Mouse (Mus musculus) stomach, embryonic 16.5 days (tissue): ENCODE data around the gene BC049762. TPM values are rescaled to one million over a fixed set of nuclear protein-coding genes. Genes with fewer than 3 reads are reported as not detected.
A peak's percentile ranks its signal among the peaks of the same experiment; 100 is the strongest.

Experiments
- ATAC-seq: fragments of 200-750 bp; cut with Nextera tagmentation; 2 replicates; pipeline ENCODE4 v1.8.0; 2017; ENCODE audit warnings: moderate number of reproducible peaks, moderate TSS enrichment; ENCODE audit not compliant: insufficient read depth, low FRiP score
- H3K27ac ChIP-seq: fragments of 300-500 bp; sonication (generic); 2 replicates; pipeline ENCODE4 v1.5.1; 2014; ENCODE audit warnings: low read length
- H3K27me3 ChIP-seq: fragments of 300-500 bp; sonication (generic); 2 replicates; pipeline ENCODE4 v1.6.1; 2014; ENCODE audit warnings: low read length, control low read depth, mixed read lengths; ENCODE audit not compliant: control insufficient read depth, insufficient read depth
- H3K36me3 ChIP-seq: fragments of 300-500 bp; sonication (generic); 2 replicates; pipeline ENCODE4 v1.6.1; 2014; ENCODE audit warnings: low read length; ENCODE audit not compliant: control insufficient read depth, insufficient read depth
- H3K4me1 ChIP-seq: fragments of 300-500 bp; sonication (generic); 2 replicates; pipeline ENCODE4 v1.6.1; 2014; ENCODE audit warnings: low read length, control low read depth, mixed read lengths; ENCODE audit not compliant: control insufficient read depth, insufficient read depth
- H3K4me2 ChIP-seq: fragments of 300-500 bp; sonication (generic); 2 replicates; pipeline ENCODE4 v1.6.1; 2014; ENCODE audit warnings: low read depth, low read length, mixed read lengths
- H3K4me3 ChIP-seq: fragments of 300-500 bp; sonication (generic); replicated peaks from 2 replicates; pipeline ENCODE4 v1.5.1; 2014; ENCODE audit warnings: mild to moderate bottlenecking, low read length
- H3K9ac ChIP-seq: fragments of 300-500 bp; sonication (generic); 2 replicates; pipeline ENCODE4 v1.6.1; 2014; ENCODE audit warnings: low read length
- H3K9me3 ChIP-seq: fragments of 300-500 bp; sonication (generic); replicated peaks from 2 replicates; pipeline ENCODE4 v1.6.1; 2016; ENCODE audit warnings: low read length, control low read depth; ENCODE audit not compliant: control insufficient read depth
- WGBS: fragments of 180-500 bp; shearing (Covaris S2); extraction: QIAGEN DNeasy Blood & Tissue Kit; methylation state at CpG from one replicate; pipeline ENCODE4 v1.1.7; 2014; 5-methylcytosine and 5-hydroxymethylcytosine counted together
- polyA plus RNA-seq: library from polyadenylated mRNA; unstranded; fragments of >200 nt; fragmentation: Nextera tagmentation; extraction: Ambion mirVana; gene quantifications from 2 replicates; pipeline ENCODE4 v1.2.1, GENCODE M21; 2015

Gene BC049762
- 0.36 TPM in 1 of 2 replicates, not detected in the other for polyA plus RNA-seq

DNA sequence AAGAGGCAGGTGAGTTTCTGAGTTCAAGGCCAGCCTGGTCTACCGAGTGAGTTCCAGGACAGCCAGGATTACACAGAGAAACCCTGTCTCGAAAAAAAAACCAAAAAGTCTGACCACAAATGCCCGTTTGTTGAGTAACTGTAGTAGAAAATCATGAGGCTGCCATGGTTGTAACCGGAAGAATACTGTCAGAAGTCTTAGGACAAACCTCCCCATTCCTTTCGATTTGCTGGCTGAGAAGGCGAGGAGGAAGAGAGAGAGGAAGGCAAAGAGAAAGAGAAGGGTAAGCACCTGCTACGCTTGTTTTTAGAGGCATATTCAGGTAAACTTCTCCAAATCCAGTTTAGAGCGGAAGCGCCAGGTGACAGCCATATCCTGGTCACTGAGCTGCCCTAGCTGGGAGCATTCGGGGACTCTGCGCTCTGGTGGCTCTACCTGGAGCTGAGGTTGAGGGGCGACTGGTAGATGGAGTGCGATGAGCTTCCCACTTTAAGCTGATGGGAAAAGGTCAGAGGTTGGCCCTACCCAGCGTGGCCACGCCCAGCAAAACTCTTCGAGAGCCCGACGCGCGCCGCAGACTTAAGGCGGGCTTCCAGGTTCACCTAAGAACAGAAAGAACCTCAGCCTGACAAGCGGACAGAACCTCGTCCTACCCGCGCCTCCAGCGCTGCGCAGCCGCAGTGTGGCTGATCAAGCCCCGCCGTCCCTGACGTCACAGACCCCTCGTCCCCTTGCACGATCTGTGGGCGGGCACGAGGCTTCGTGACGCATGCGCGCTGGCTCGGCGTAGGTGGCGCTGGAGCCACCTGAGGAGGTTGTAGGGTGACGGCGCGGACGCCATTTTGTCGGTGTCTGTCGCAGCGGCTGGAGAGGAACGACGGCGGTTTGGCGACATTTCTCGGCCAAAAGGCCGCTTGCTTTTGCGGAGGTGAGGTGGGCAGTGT is at the start of gene BC049762:
BC049762 (minus strand) TSS at position 705 of the 944 bp plus-strand sequence.
- WGBS = 7% methylated on average over 57 of the region's 57 CpGs
- peak within 1 kb of the TSS; percentile 94 for H3K27ac ChIP-seq
- H3K9ac ChIP-seq = peak within 1 kb of the TSS; percentile 99
- peak within 1 kb of the TSS; percentile 96 for H3K4me3 ChIP-seq
- no peaks in the 10 kb centered on the region for H3K36me3 ChIP-seq
- H3K27me3 ChIP-seq = no peaks in the 10 kb centered on the region
- no peaks in the 10 kb centered on the region for H3K9me3 ChIP-seq
- H3K4me2 ChIP-seq = peak within 1 kb of the TSS; percentile 94
- ATAC-seq = peak; percentile 98
- peaks cover 14% of the 10 kb centered on the region for H3K4me1 ChIP-seq

DNA sequence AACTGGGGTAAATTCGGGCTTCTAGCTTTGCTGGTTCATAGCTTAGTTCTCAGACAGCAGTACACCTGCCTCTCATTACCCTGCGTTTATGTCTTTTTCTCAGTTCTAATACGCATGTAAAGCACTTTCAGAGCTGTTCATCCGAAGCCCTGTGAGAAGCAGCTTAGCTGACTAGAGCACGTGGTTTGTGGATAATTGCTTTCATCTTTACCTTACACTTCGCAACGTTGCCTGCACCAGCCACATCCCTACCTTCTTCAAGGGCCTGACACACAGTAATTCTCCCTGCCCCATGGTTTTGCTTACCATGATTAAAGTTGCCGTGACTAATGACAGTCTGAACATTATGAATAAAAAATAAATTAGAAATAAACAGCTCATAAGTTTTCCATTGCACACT is 49.0 kb upstream of the BC049762 start:
- Histone ChIP-seq H3K4me2 (no peak overlapping the region), H3K36me3 (no peaks in the 10 kb centered on the region), H3K9me3 (no peaks in the 10 kb centered on the region), H3K9ac (no peak overlapping the region), H3K4me3 (no peak overlapping the region), H3K27me3 (no peaks in the 10 kb centered on the region), H3K4me1 (no peaks in the 10 kb centered on the region), H3K27ac (no peak overlapping the region)
- no peak for ATAC-seq
- WGBS = 81% methylated on average over 8 of the region's 8 CpGs

DNA sequence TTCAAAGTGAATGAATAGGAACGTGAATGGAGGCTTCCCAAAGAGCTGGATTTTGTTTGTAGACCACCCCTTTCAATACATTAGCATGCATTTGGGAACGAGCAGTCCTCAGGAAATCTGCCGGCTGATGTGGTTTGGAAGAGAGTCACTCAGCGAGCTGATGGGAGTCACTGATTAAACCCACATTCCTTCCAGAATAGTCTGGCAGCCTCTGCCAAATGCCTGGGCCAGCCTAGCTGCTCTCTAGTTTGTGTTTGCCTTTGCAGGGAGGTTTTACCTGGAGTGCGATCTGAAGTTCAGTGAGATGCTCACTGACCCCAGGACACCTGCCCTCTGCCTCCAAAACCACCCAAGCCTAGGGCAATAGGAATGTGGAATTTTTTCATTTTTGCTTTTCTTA is 45.5 kb upstream of the BC049762 start:
- Histone ChIP-seq H3K4me3 (no peak overlapping the region), H3K27me3 (no peaks in the 10 kb centered on the region), H3K9me3 (no peaks in the 10 kb centered on the region), H3K9ac (no peak overlapping the region), H3K4me1 (no peaks in the 10 kb centered on the region), H3K27ac (no peak overlapping the region), H3K4me2 (no peak overlapping the region), H3K36me3 (no peaks in the 10 kb centered on the region)
- no peak for ATAC-seq
- 54% methylated on average over 5 of the region's 5 CpGs for WGBS

DNA sequence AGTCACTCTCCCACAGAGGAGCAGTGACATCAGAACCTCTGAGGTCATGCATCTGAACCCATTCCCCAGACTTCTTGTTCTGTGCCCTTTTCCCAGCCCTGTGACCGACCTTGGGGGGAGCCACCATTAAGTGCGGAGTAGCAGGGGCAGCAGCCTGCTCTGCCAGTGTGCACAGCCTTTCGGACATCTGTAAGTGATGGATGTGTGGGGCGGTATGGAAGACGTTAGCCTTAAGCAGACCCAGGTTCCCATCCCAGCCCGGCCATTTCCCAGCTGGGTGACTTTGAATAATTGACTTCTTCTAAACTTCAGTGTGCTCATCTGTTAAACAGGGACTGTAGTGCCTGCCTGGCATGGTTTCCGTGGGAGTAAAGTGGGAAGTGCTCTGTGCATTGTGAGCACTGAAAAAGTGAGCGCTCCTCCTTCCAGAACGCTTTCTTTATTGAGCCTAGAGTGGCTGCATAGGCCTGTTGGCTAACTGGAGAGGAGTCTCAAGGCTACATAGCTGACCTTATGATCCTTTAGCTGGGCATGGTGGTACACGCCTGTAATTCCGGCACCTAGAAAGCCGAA is 41.2 kb upstream of the BC049762 start:
- ATAC-seq = no peak

DNA sequence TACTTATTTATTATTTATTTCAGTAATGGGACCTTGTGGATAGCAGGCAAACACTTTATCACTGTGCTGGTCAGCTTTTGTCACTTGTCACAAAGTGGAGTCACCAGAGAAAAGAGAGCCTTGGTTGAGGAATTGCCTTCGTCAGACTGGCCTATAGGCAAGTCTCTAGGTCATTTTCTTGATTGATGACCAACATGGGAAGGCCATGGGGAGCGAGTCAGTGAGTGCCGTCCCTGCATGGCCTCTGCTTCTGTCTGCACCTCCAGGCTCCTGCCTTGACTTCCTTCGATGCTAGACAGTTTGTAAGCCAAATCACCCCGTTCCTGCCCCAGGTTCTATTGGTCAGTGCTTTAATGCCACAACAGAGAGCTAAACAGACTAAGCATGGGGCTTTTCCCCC is 39.5 kb upstream of the BC049762 start:
- Histone ChIP-seq H3K4me3 (no peak overlapping the region), H3K4me1 (no peaks in the 10 kb centered on the region), H3K36me3 (no peaks in the 10 kb centered on the region), H3K4me2 (no peak overlapping the region), H3K27ac (no peak overlapping the region), H3K9ac (no peak overlapping the region), H3K9me3 (no peaks in the 10 kb centered on the region), H3K27me3 (no peaks in the 10 kb centered on the region)
- 72% methylated on average over 5 of the region's 5 CpGs for WGBS
- ATAC-seq = no peak

More for the DNA sequence above, 41.2 kb upstream of the BC049762 start:
- Histone ChIP-seq H3K27me3 (no peaks in the 10 kb centered on the region), H3K9ac (no peak overlapping the region), H3K4me1 (no peaks in the 10 kb centered on the region), H3K36me3 (no peaks in the 10 kb centered on the region), H3K4me3 (no peak overlapping the region), H3K4me2 (no peak overlapping the region), H3K9me3 (no peaks in the 10 kb centered on the region), H3K27ac (no peak overlapping the region)
- 53% methylated on average over 12 of the region's 12 CpGs for WGBS

DNA sequence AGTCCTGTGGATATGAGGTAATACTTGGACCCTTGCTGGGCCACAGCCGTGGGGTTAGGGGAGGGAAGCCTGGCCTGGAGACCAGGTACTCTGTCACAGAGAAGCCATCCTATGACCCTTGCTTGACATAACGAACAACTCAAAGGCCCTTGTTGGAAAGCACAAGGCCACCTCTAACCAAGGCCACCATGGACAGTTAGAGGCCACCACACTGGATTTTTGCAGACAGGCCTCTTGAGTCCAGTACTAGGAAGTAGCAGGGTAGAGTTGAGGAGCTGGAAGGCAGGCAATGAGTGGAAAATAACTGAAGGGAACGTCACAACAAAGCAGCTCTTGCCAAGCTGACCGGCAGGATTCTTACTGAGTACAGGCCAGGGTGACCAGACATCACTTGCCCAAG is 35.8 kb upstream of the BC049762 start:
- no peak for ATAC-seq
- Histone ChIP-seq H3K27me3 (no peaks in the 10 kb centered on the region), H3K36me3 (no peaks in the 10 kb centered on the region), H3K4me1 (0 out of 2 replicates have a peak, but pooled peaks cover 2% of the 10 kb centered on the region), H3K27ac (no peak overlapping the region), H3K4me2 (no peak overlapping the region), H3K9ac (no peak overlapping the region), H3K9me3 (no peaks in the 10 kb centered on the region; the same call in 1 of the 2 replicates), H3K4me3 (no peak overlapping the region)
- WGBS = 83% methylated on average over 4 of the region's 4 CpGs

DNA sequence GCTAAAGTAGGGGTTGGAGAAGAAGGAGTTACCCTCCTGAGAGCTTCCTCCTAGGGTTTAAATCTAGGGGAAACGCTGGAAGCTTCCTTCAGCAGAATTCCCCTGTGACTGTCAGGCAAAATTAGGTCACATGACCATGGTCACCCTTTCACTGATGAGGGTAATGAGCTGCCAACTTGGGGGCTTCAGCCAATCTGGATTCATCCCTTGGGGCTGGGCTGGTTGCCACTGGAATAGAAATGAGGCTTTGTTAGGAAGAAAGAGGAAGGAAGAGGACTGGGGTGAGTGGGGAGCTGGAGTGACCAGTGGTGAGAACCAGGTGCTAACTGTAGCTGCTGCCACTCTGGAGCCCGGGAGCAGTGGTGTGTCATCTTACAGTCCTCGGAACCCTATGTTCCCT is 32.9 kb upstream of the BC049762 start:
- 0 out of 2 replicates have a peak, but pooled peaks cover 2% of the 10 kb centered on the region for H3K4me1 ChIP-seq
- H3K4me2 ChIP-seq = no peak overlapping the region
- H3K27ac ChIP-seq = no peak overlapping the region
- no peaks in the 10 kb centered on the region for H3K27me3 ChIP-seq
- no peaks in the 10 kb centered on the region for H3K36me3 ChIP-seq
- no peak overlapping the region for H3K4me3 ChIP-seq
- ATAC-seq = no peak
- no peaks in the 10 kb centered on the region; the same call in 1 of the 2 replicates for H3K9me3 ChIP-seq
- 81% methylated on average over 3 of the region's 3 CpGs for WGBS
- no peak overlapping the region for H3K9ac ChIP-seq

DNA sequence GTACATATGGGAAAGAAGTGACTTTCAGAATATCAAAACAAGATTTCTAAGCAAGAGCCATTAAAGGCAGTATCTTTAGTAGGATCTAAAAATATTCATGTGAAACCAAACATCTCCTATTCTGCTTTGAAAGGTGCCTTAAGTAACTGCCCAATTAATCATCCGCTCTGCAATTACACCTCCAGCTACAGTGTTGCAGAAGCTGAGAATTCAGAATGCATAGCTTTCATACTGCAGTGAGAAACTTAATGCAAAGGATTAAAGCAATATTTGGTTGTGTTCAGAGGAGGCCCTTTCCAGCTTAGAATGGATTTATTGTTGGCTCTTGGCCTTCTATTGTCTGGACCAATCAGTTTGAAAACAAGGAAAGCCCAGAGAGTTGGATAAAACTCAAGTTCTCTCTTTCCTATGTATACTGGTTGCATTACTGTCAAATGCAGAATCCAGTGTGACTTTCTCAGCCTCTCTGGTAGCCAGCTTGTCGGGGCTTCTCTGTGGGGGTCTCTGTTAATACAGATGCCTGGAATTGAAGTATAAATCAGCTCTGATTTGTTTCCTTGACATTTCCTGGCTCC is 31.2 kb upstream of the BC049762 start:
- Histone ChIP-seq H3K27ac (no peak overlapping the region), H3K36me3 (no peaks in the 10 kb centered on the region), H3K27me3 (no peaks in the 10 kb centered on the region), H3K9me3 (no peaks in the 10 kb centered on the region; the same call in 1 of the 2 replicates), H3K9ac (no peak overlapping the region), H3K4me3 (no peak overlapping the region), H3K4me1 (0 out of 2 replicates have a peak, but pooled peaks cover 2% of the 10 kb centered on the region), H3K4me2 (no peak overlapping the region; the same call in 1 of the 2 replicates)
- 49% methylated on average over 2 of the region's 2 CpGs for WGBS
- no peak for ATAC-seq
